Mouse (Mus musculus) left cerebral cortex, postnatal 14 days (tissue): ENCODE measurements at regions not wholly inside any gene's neighbourhood (a gene's known extent, or its start where the extent isn't known, plus 50 kb on each side); places are given as distances from the start of the nearest gene placed in this dataset.

Experiments
- DNase-seq, 2 experiments: peaks; one replicate each; pipeline ENCODE4 v3.0.0; 2021 to 2022; ENCODE audit warnings: low spot score in 2 of 2, mixed read lengths in 1 of 2
- intact Hi-C: fragments of 180-260 bp; cut with DNase I; formaldehyde crosslinking; loops from one replicate; pipeline ENCODE4 v1.15.1; 2025

GRCm38 (mm10) chr11:112885336-112885940, 103.4 kb downstream of the Sox9 start:
- intact Hi-C loops = no loop called here

GRCm38 (mm10) chr11:112886139-112886538, 104.1 kb downstream of the Sox9 start:
- no peak for DNase-seq
- intact Hi-C loops = no loop called here

More at GRCm38 (mm10) chr11:112885336-112885940, 103.4 kb downstream of the Sox9 start:
- no peak for DNase-seq

GRCm38 (mm10) chr11:112889760-112890159, 107.7 kb downstream of the Sox9 start:
- DNase-seq = no peak
- intact Hi-C loops = no loop called here

- intact Hi-C loops = no loop called here
- DNase-seq = no peak
These were observed 115.6 kb downstream of the Sox9 start for GRCm38 (mm10) chr11:112897597-112897996.

GRCm38 (mm10) chr11:112902618-112903017, 120.6 kb downstream of the Sox9 start:
- intact Hi-C loops = no loop called here
- no peak for DNase-seq

- intact Hi-C loops = no loop called here
- DNase-seq = no peak
These were observed 128.3 kb downstream of the Sox9 start for GRCm38 (mm10) chr11:112910309-112910708.

- intact Hi-C loops = no loop called here
- no peak for DNase-seq
These were observed 130.9 kb downstream of the Sox9 start for GRCm38 (mm10) chr11:112912875-112913274.

GRCm38 (mm10) chr11:112916923-112917322, 134.9 kb downstream of the Sox9 start:
- no peak for DNase-seq
- intact Hi-C loops = no loop called here

GRCm38 (mm10) chr11:112920131-112920530, 138.1 kb downstream of the Sox9 start:
- intact Hi-C loops = no loop called here
- DNase-seq = no peak

- intact Hi-C loops = no loop called here
- no peak for DNase-seq
These were observed 142.6 kb downstream of the Sox9 start for GRCm38 (mm10) chr11:112924577-112924976.

GRCm38 (mm10) chr11:112925140-112925539, 143.1 kb downstream of the Sox9 start:
- no peak for DNase-seq
- intact Hi-C loops = no loop called here

GRCm38 (mm10) chr11:112926330-112927025, 144.5 kb downstream of the Sox9 start:
- intact Hi-C loops = no loop called here
- DNase-seq = peak in 1 of 2 experiments; percentile 6

- intact Hi-C loops = no loop called here
- DNase-seq = no peak
These were observed 148.3 kb downstream of the Sox9 start for GRCm38 (mm10) chr11:112930186-112930808.

GRCm38 (mm10) chr11:112938035-112938434, 156.0 kb downstream of the Sox9 start:
- intact Hi-C loops = no loop called here

GRCm38 (mm10) chr11:112951421-112951820, 169.4 kb downstream of the Sox9 start:
- intact Hi-C loops = no loop called here

More at GRCm38 (mm10) chr11:112938035-112938434, 156.0 kb downstream of the Sox9 start:
- no peak for DNase-seq

GRCm38 (mm10) chr11:112952356-112952755, 170.3 kb downstream of the Sox9 start:
- intact Hi-C loops = no loop called here
- no peak for DNase-seq

More at GRCm38 (mm10) chr11:112951421-112951820, 169.4 kb downstream of the Sox9 start:
- DNase-seq = no peak

- DNase-seq = peak in 1 of 2 experiments; percentile 6
- intact Hi-C loops = no loop called here
These were observed 171.5 kb downstream of the Sox9 start for GRCm38 (mm10) chr11:112953491-112953890.

GRCm38 (mm10) chr11:112956748-112957440, 174.9 kb downstream of the Sox9 start:
- no peak for DNase-seq
- intact Hi-C loops = no loop called here

- DNase-seq = no peak
- intact Hi-C loops = no loop called here
These were observed 177.6 kb downstream of the Sox9 start for GRCm38 (mm10) chr11:112959609-112960008.

- intact Hi-C loops = no loop called here
- DNase-seq = no peak
These were observed 191.3 kb downstream of the Sox9 start for GRCm38 (mm10) chr11:112973286-112973685.
